Mouse (Mus musculus): ENCODE results near the gene Cyp26c1.

- TF ChIP-seq CTCF (IDR thresholded peaks at IDR 0.05; ENCODE audit: borderline replicate concordance, insufficient read depth, low read depth, low read length) = no peak
- TF ChIP-seq POLR2A (IDR thresholded peaks at IDR 0.05; ENCODE audit: borderline replicate concordance, insufficient read depth, low read length) = no peak
Measured at GRCm38 (mm10) chr19:37735426-37735825, 50.0 kb downstream of the Cyp26c1 start.

Data from cerebellum, adult 2 months (tissue).